In the genomic region with DNA sequence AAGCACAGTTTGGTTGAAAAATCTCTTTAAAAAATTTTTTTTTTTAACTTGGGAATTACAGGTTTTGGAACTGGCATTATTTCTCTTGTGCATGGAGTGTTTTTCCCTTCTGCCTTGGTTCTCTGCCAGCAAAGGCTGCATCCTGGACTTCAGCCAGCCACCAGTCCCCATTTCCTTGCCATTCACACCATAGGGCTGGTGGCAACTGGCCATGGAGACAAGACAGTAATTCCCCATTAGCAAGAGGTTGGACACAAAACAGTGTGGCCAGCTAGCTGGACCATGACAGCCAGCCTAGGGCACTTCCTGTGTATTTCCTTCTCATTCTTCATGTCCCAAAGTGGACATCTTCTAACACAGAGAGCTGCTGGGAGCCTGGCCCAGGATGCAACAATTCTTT, we compare ENCODE assay signal across 8 mouse cellular contexts. TPM values are rescaled to one million over a fixed set of nuclear protein-coding genes. Genes with fewer than 3 reads are reported as not detected.
A peak's percentile ranks its signal among the peaks of the same experiment; 100 is the strongest.
DNase-seq lines count a peak whose midpoint lies in the region; ATAC-seq and TF ChIP-seq lines count a peak whose summit lies in the region.

No protein-coding gene starts in this region.

- H3K4me1 ChIP-seq in neural tube, embryonic 13.5 days (replicated peaks): peaks cover 37% of the 10 kb centered on the region
- peaks cover 11% of the 10 kb centered on the region for H3K4me1 ChIP-seq in cerebellum, adult 2 months (ENCODE audit: control insufficient read depth, insufficient read depth, low read length)
- peaks cover 32% of the 10 kb centered on the region for H3K4me1 ChIP-seq in hindbrain, embryonic 12.5 days
- peaks cover 44% of the 10 kb centered on the region for H3K4me1 ChIP-seq in midbrain, embryonic 13.5 days (replicated peaks)

- no peak overlapping the region for H3K4me3 ChIP-seq in neural tube, embryonic 13.5 days
- no peak overlapping the region for H3K4me3 ChIP-seq in cerebellum, adult 2 months (replicated peaks; ENCODE audit: insufficient read depth, low read depth, low read length)
- no peak overlapping the region for H3K4me3 ChIP-seq in hindbrain, embryonic 12.5 days
- no peak overlapping the region for H3K4me3 ChIP-seq in midbrain, embryonic 13.5 days (replicated peaks)

- peak; percentile 55; the same call in 1 of the 2 replicates for ATAC-seq in neural tube, embryonic 13.5 days (ENCODE audit: low read depth)
- ATAC-seq in hindbrain, embryonic 12.5 days (ENCODE audit: low FRiP score): no peak
- no peak for ATAC-seq in midbrain, embryonic 13.5 days

- 0 out of 2 replicates have a peak overlapping the region, but pooled peaks have one; percentile 49 for H3K27ac ChIP-seq in neural tube, embryonic 13.5 days (replicated peaks)
- H3K27ac ChIP-seq in cerebellum, adult 2 months (ENCODE audit: insufficient read depth, low read length): no peak overlapping the region
- peak overlapping the region; percentile 48; the same call in 1 of the 2 replicates for H3K27ac ChIP-seq in hindbrain, embryonic 12.5 days
- peak overlapping the region; percentile 71 for H3K27ac ChIP-seq in midbrain, embryonic 13.5 days

- no peaks in the 10 kb centered on the region for H3K36me3 ChIP-seq in neural tube, embryonic 13.5 days
- no peaks in the 10 kb centered on the region for H3K36me3 ChIP-seq in hindbrain, embryonic 12.5 days
- no peaks in the 10 kb centered on the region for H3K36me3 ChIP-seq in midbrain, embryonic 13.5 days

- no peaks in the 10 kb centered on the region for H3K27me3 ChIP-seq in neural tube, embryonic 13.5 days
- no peaks in the 10 kb centered on the region for H3K27me3 ChIP-seq in cerebellum, adult 2 months (ENCODE audit: control insufficient read depth, insufficient read depth, low read length)
- H3K27me3 ChIP-seq in hindbrain, embryonic 12.5 days: no peaks in the 10 kb centered on the region
- H3K27me3 ChIP-seq in midbrain, embryonic 13.5 days: no peaks in the 10 kb centered on the region

- no peak overlapping the region for H3K4me2 ChIP-seq in neural tube, embryonic 13.5 days
- no peak overlapping the region for H3K4me2 ChIP-seq in hindbrain, embryonic 12.5 days (replicated peaks)
- H3K4me2 ChIP-seq in midbrain, embryonic 13.5 days (replicated peaks): no peak overlapping the region

- no peaks in the 10 kb centered on the region for H3K9me3 ChIP-seq in neural tube, embryonic 13.5 days
- H3K9me3 ChIP-seq in hindbrain, embryonic 12.5 days (replicated peaks): no peaks in the 10 kb centered on the region
- no peaks in the 10 kb centered on the region for H3K9me3 ChIP-seq in midbrain, embryonic 13.5 days

- TF ChIP-seq POLR2A in cerebellum, adult 2 months (IDR thresholded peaks at IDR 0.05; ENCODE audit: borderline replicate concordance, insufficient read depth, low read length): no peak

- no peak for DNase-seq in neural tube, embryonic 10.5 days (ENCODE audit: extremely low spot score, low spot score)
- peak; percentile 96 to 97 for DNase-seq in cerebellum, adult 2 months
- DNase-seq in layer of hippocampus, postnatal 10 days (ENCODE audit: low spot score in 2 of 2): peak; percentile 66 to 77
- DNase-seq in thymus, postnatal 4 days: no peak
- no peak for DNase-seq in spleen, postnatal 4 days (ENCODE audit: low spot score in 2 of 2)

- TF ChIP-seq CTCF in cerebellum, adult 2 months (IDR thresholded peaks at IDR 0.05; ENCODE audit: borderline replicate concordance, insufficient read depth, low read depth, low read length): no peak

- no peak overlapping the region for H3K9ac ChIP-seq in neural tube, embryonic 13.5 days
- no peak overlapping the region for H3K9ac ChIP-seq in hindbrain, embryonic 12.5 days
- H3K9ac ChIP-seq in midbrain, embryonic 13.5 days (replicated peaks): no peak overlapping the region

RNA-seq across cellular contexts. Expression of a gene that starts 53.4 kb away (rescaled TPM):
- polyA plus RNA-seq in neural tube, embryonic 13.5 days (2015; fragmentation: Nextera tagmentation; extraction: Ambion mirVana): 7.7 and 8.5 TPM in 2 replicates
- 8.6 and 9.9 TPM in 2 replicates for polyA plus RNA-seq in cerebellum, adult 2 months (2012; rRNA removed)
- 17.8 and 18.1 TPM in 2 replicates for polyA plus RNA-seq in hindbrain, embryonic 12.5 days (2016; fragmentation: Nextera tagmentation; extraction: Ambion mirVana)
- total RNA-seq in layer of hippocampus, postnatal 10 days (2021): 10 to 100 TPM; 10.8 to 11.0 TPM
- 5.2 and 7.5 TPM in 2 replicates for polyA plus RNA-seq in midbrain, embryonic 13.5 days (2015; fragmentation: Nextera tagmentation; extraction: Ambion mirVana)

Comparison
In these comparisons a context has a peak if more than half of its experiments do, and no peak if none do; other contexts are left out.
1. DNase-seq: peak in cerebellum, adult 2 months (2 of 2) and layer of hippocampus, postnatal 10 days (2 of 2); none in neural tube, embryonic 10.5 days (single experiment), thymus, postnatal 4 days (single experiment) and spleen, postnatal 4 days (0 of 2).